Mouse (Mus musculus) CH12.LX (cell line): ENCODE measurements around the gene Cox4i2. TPM values are rescaled to one million over a fixed set of nuclear protein-coding genes. Genes with fewer than 3 reads are reported as not detected.

ENCODE experiments used
- DNase-seq: peaks from one replicate; pipeline ENCODE4 v3.0.0-alpha.2; 2013; ENCODE audit errors: extremely low read depth
- H3K27ac ChIP-seq: 2 replicates; pipeline ENCODE4 v1.5.1; 2012; ENCODE audit warnings: low read depth, mild to moderate bottlenecking, control low read depth, moderate library complexity; ENCODE audit not compliant: insufficient read depth
- H3K27me3 ChIP-seq: replicated peaks from 2 replicates; pipeline ENCODE3; 2012; ENCODE audit warnings: inconsistent platforms
- H3K36me3 ChIP-seq, 2 experiments: replicated peaks in 1 of 2; 2 replicates each; pipeline versions ENCODE3 to v1.6.1; 2012; ENCODE audit warnings: inconsistent platforms in 1 of 2, low read length in 1 of 2, mild to moderate bottlenecking in 1 of 2, mixed read lengths in 1 of 2, moderate library complexity in 1 of 2; ENCODE audit not compliant: control insufficient read depth in 1 of 2, insufficient read depth in 1 of 2
- H3K4me1 ChIP-seq, 2 experiments: 2 replicates each; pipeline ENCODE4 v1.6.1; 2012; ENCODE audit warnings: inconsistent platforms in 1 of 2, moderate library complexity in 1 of 2; ENCODE audit not compliant: insufficient read depth in 2 of 2, control insufficient read depth in 1 of 2
- H3K4me2 ChIP-seq: 2 replicates; pipeline ENCODE4 v1.6.1; 2012; ENCODE audit warnings: low read depth, mild to moderate bottlenecking, control low read depth; ENCODE audit not compliant: poor library complexity, insufficient read depth, severe bottlenecking
- H3K4me3 ChIP-seq, 3 experiments: fragments of 150-350 bp in 1 of 3; sonication (generic) in 1 of 3; replicated peaks in 1 of 3; 2 replicates each; pipeline versions ENCODE3 to v1.5.1; 2011 to 2012; ENCODE audit warnings: low read depth in 2 of 3, low read length in 2 of 3, mild to moderate bottlenecking in 2 of 3, moderate library complexity in 2 of 3, control low read depth in 1 of 3, improper control_type of control experiment in 1 of 3, inconsistent platforms in 1 of 3, mixed read lengths in 1 of 3; ENCODE audit not compliant: poor library complexity in 1 of 3
- H3K79me2 ChIP-seq: replicated peaks from 2 replicates; pipeline ENCODE4 v1.6.1; 2012; ENCODE audit warnings: mild to moderate bottlenecking, moderate library complexity; ENCODE audit not compliant: control insufficient read depth, poor library complexity, insufficient read depth, severe bottlenecking; ENCODE audit errors: extremely low read depth
- H3K9ac ChIP-seq: 2 replicates; pipeline ENCODE4 v1.6.1; 2012; ENCODE audit warnings: low read depth, mild to moderate bottlenecking, control low read depth, moderate library complexity; ENCODE audit not compliant: insufficient read depth
- H3K9me3 ChIP-seq: replicated peaks from 2 replicates; pipeline ENCODE3; 2012; ENCODE audit warnings: low read length, inconsistent platforms, mixed read lengths
- BHLHE40 ChIP-seq: IDR thresholded peaks from 2 replicates; pipeline ENCODE4 v1.6.1; 2011; ENCODE audit warnings: mild to moderate bottlenecking, low read depth, low read length, improper control_type of control experiment
- CHD2 ChIP-seq: IDR thresholded peaks from 2 replicates; pipeline ENCODE4 v1.6.1; 2011; ENCODE audit warnings: low read length, improper control_type of control experiment
- E2F4 ChIP-seq: IDR thresholded peaks from 2 replicates; pipeline ENCODE4 v1.6.1; 2011; ENCODE audit warnings: low read depth, low read length, improper control_type of control experiment; ENCODE audit not compliant: insufficient replicate concordance
- ELF1 ChIP-seq: IDR thresholded peaks from 2 replicates; pipeline ENCODE4 v1.6.1; 2014; ENCODE audit warnings: low read depth, mild to moderate bottlenecking, inconsistent platforms, low read length, improper control_type of control experiment
- MYC ChIP-seq: IDR thresholded peaks from 2 replicates; pipeline ENCODE4 v1.6.1; 2011; ENCODE audit warnings: low read depth, mild to moderate bottlenecking, improper control_type of control experiment, low read length
- NELFE ChIP-seq: IDR thresholded peaks from 2 replicates; pipeline ENCODE4 v1.6.1; 2011; ENCODE audit warnings: low read depth, low read length, improper control_type of control experiment
- POLR2A ChIP-seq: IDR thresholded peaks from 2 replicates; pipeline ENCODE4 v1.6.1; 2011; ENCODE audit warnings: low read depth, mild to moderate bottlenecking, improper control_type of control experiment, low read length
- SIN3A ChIP-seq: IDR thresholded peaks from 2 replicates; pipeline ENCODE4 v1.6.1; 2012; ENCODE audit warnings: low read length, improper control_type of control experiment, inconsistent platforms
- TBP ChIP-seq: conservative IDR thresholded peaks from 2 replicates; pipeline ENCODE4 v1.6.1; 2011; ENCODE audit warnings: low read depth, low read length, improper control_type of control experiment
- TCF12 ChIP-seq: IDR thresholded peaks from 2 replicates; pipeline ENCODE4 v1.6.1; 2014; ENCODE audit warnings: low read depth, mild to moderate bottlenecking, inconsistent platforms, low read length, improper control_type of control experiment
- USF1 ChIP-seq: IDR thresholded peaks from 2 replicates; pipeline ENCODE4 v1.6.1; 2014; ENCODE audit warnings: low read depth, mild to moderate bottlenecking, inconsistent platforms, low read length, improper control_type of control experiment
- dilution Hi-C: fragments of 300-500 bp; cut with MboI; formaldehyde crosslinking; loops from 2 replicates; pipeline ENCODE4 v1.14.3; 2020; ENCODE audit warnings: low sequenced_read_pairs; ENCODE audit not compliant: extremely low pct_unique_long_range_greater_than_20kb, extremely low pct_ligation_motif_present
- in situ Hi-C: fragments of 300-500 bp; cut with MboI; formaldehyde crosslinking; loops from 3 replicates; pipeline ENCODE4 v1.14.3; 2019; ENCODE audit warnings: low sequenced_read_pairs, low pct_ligation_motif_present, low pct_unique_long_range_greater_than_20kb, mixed read lengths
- polyA plus RNA-seq: library from polyadenylated mRNA; unstranded; fragments of >175 nt; gene quantifications from 2 replicates; pipeline ENCODE4 v1.2.1, GENCODE M21; 2012; ENCODE audit warnings: low read depth; ENCODE audit not compliant: insufficient read length
- total RNA-seq, 2 experiments: library from RNA; depleted of rRNA; stranded (reverse); fragments of 300-350 nt in 1 of 2; fragments of >200 nt in 1 of 2; gene quantifications; 2 replicates each; pipeline ENCODE4 v1.2.3; 2012 to 2014

The Cox4i2 gene
- total and polyA plus RNA-seq, 3 experiments, result not detected

GRCm38 (mm10) chr2:152738341-152738740, 15.6 kb upstream of the Cox4i2 start:
- Histone ChIP-seq H3K79me2 (no peaks in the 10 kb centered on the region), H3K27ac (no peak overlapping the region), H3K9ac (no peak overlapping the region), H3K36me3 (no peaks in the 10 kb centered on the region), H3K4me1 (peaks cover 0 to 12% of the 10 kb centered on the region in 2 experiments; a peak in 2 of 4 replicates), H3K4me3 (no peak overlapping the region), H3K27me3 (peaks cover 57% of the 10 kb centered on the region), H3K9me3 (peaks cover 6% of the 10 kb centered on the region), H3K4me2 (no peak overlapping the region)
- DNase-seq, result no peak
- in situ Hi-C loops (loop anchor here (5.0 kb wide), 1 partner anchor 36 kb away; no protein-coding TSS in a partner anchor), dilution Hi-C loops (no loop called here)
- TF ChIP-seq BHLHE40 (no peak), USF1 (no peak), ELF1 (no peak)

- no peaks in the 10 kb centered on the region for H3K79me2 ChIP-seq
- H3K4me2 ChIP-seq, result peak overlapping the region; percentile 79
- TF ChIP-seq TCF12, result 0 out of 2 replicates have a peak, but pooled peaks have one; percentile 17
- TF ChIP-seq E2F4, result no peak
- no peak for TF ChIP-seq BHLHE40
- no peak for TF ChIP-seq CHD2
- TF ChIP-seq SIN3A, result no peak
- no peak for TF ChIP-seq NELFE
- TF ChIP-seq TBP, result no peak
- no peak for TF ChIP-seq MYC
- H3K27ac ChIP-seq, result no peak overlapping the region
- dilution Hi-C loops (no loop called here), in situ Hi-C loops (loop anchor here (5.0 kb wide), 1 partner anchor 37 kb away; no protein-coding TSS in a partner anchor)
- H3K4me3 ChIP-seq, result peak overlapping the region in 1 of 3 experiments; percentile 13
- H3K9me3 ChIP-seq, result peaks cover 6% of the 10 kb centered on the region
- no peak overlapping the region for H3K9ac ChIP-seq
- peaks cover 0 to 13% of the 10 kb centered on the region in 2 experiments; a peak in 2 of 4 replicates for H3K4me1 ChIP-seq
- H3K36me3 ChIP-seq, result no peaks in the 10 kb centered on the region
- no peak for DNase-seq
- peaks cover 57% of the 10 kb centered on the region for H3K27me3 ChIP-seq
Observed at GRCm38 (mm10) chr2:152739031-152739841, 14.7 kb upstream of the Cox4i2 start.

DNA sequence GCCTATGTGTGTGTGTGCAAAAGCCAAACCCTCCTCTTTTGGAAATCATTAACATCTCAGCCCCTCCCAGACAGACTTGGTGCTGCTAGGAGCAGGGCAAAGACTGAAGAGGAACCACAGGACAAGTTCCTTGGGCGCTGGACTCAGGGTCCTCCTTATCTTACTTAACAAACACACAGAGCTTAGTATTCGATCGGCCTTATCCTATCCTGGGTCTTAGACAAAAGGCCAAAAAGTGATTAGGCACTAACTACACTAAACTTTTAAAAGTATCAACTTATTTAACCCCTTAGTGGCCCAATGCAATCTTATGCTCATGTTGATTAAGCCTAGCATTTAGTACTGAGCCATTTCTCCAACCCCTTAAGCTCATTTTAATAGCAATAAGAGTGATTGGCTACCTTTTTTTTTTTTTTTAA, 14.1 kb upstream of the Cox4i2 start:
- no peak for DNase-seq
- in situ Hi-C loops, result loop anchor here (5.0 kb wide), 1 partner anchor 38 kb away; no protein-coding TSS in a partner anchor
- Histone ChIP-seq H3K9ac (no peak overlapping the region), H3K27ac (no peak overlapping the region), H3K79me2 (no peaks in the 10 kb centered on the region), H3K36me3 (no peaks in the 10 kb centered on the region), H3K4me1 (peaks cover 0 to 13% of the 10 kb centered on the region in 2 experiments; a peak in 2 of 4 replicates), H3K27me3 (peaks cover 58% of the 10 kb centered on the region), H3K9me3 (peaks cover 6% of the 10 kb centered on the region), H3K4me3 (no peak overlapping the region), H3K4me2 (no peak overlapping the region)
- dilution Hi-C loops, result no loop called here
- TF ChIP-seq TBP (no peak), ELF1 (no peak), POLR2A (no peak)
